Mouse (Mus musculus) thymus, postnatal 14 days (tissue): ENCODE measurements around the gene Tubb4a.

Experiments used
- DNase-seq: peaks from one replicate; pipeline ENCODE4 v3.0.0; 2021

The Tubb4a gene

DNA sequence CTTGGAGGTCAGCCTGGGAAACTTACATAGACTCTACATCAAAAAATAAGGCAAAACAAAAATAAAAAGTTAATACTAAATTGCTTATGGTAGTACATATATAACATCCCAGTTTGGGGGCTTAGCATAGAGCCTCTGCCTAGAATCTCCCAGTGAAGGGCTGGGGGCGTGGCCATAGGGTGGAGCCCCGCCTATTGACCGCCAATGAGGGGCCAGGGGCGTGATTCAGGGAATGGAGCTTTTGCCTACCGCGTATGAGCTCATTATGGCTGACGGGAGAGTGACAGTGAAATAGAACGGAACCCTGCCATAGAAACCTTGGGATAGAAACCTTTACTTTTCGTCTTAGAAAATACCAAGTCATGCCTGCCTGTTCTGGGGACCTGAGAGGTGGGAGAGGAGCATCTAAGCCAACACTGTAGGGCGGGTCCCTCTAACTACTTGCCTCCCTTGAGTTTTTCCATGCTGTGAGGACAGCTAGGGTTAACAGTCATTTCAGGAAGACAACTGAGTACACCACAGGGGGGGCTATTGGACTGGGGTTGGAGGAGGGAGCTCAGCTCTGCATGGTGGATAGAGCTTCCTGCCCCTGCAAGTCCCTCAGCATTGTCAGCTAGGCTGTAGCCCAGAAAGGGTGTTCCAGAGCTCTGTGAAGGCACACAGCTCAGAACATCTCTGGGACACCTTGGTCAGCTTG lies 12.2 kb upstream of the Tubb4a start:
- peak; percentile 48 for DNase-seq

DNA sequence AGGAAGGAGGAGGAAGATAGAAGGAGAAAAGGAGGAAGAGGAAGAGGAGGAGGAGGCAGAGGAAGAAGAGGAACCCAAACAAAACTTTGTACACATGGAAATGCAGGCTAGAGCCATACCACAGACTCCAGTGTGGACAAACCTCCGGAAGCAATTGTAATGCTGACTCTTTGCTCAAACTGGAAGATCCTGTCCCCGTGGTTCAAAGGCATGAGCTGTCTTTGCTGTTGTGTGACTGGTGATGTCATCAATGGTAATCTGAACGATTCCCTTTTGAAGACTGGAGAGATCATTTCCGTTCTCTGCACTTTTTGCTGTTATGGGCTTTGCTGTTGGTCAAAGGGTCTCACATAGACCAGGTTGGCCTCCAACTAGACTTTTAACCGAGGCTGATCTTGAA lies 10.7 kb upstream of the Tubb4a start:
- no peak for DNase-seq

DNA sequence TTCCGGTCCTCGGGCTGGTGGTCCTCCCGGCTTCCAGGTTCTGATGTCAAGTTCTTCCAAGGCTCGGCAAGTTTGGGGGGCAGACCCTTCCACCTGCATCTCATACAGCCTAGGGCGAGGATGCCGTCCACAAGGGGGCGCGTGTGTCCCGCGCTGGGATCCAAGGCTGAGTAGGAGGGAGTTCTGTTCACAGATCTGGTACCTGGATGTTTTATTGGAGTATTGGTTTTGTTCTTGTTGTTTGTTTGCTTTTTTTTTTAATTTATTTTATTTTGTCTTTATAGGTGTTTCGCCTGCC lies 9.0 kb upstream of the Tubb4a start:
- DNase-seq = peak; percentile 93

DNA sequence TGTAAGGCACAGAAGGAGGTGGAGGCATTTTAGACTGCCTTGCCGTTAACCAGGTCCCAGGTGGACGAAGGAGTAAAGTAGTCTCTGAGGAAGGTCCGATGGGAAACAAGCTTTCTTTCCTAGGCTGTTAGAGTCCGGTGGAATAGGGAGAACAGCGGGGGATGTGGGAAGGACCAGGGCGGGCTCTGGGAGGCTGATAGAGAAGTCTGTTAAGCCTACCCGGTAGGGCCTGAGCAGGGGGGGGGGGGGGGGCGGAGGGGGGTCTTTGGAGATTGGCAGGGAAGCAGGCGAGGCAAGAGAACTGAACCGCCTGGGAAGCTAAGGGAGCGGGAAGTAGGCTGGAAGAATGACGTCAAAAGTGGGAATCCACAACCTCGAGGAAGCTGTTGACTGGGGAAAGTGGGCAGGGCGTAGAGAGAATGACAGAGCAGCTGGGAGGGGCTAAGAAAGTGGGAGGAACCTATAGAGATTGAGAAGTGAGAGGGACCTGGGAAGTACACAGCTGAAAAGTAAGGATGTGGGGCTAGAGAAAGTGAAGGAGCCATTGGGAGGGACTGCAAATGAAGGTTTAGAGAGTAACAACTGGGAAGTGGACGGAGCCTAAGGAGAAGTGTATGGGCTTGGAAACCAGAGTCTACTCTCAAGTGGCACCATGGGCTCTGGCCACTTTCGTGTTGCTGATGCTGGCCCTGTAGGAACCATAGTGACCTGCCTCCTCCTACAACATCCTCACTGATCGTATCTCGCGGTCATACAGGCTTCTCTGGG lies 8.5 kb upstream of the Tubb4a start:
- DNase-seq = peak; percentile 50

DNA sequence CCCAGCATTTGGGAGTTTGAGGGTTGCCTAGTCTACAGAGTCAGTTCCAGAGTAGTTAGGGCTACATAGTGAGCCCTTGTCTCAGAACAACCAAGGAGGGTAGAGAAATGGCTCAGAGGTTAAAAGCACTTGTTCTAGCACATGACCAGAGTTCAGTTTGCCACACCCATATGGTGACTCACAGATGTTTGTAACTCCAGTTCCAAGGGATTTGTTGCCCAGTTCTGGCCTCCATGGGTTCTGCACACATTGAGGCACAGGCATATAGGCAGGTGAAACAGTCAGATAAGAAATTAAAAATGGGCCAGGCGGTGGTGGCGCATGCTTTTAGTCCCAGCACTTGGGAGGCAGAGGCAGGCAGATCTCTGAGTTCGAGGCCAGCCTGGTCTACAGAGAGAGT lies 6.6 kb upstream of the Tubb4a start:
- DNase-seq = no peak

DNA sequence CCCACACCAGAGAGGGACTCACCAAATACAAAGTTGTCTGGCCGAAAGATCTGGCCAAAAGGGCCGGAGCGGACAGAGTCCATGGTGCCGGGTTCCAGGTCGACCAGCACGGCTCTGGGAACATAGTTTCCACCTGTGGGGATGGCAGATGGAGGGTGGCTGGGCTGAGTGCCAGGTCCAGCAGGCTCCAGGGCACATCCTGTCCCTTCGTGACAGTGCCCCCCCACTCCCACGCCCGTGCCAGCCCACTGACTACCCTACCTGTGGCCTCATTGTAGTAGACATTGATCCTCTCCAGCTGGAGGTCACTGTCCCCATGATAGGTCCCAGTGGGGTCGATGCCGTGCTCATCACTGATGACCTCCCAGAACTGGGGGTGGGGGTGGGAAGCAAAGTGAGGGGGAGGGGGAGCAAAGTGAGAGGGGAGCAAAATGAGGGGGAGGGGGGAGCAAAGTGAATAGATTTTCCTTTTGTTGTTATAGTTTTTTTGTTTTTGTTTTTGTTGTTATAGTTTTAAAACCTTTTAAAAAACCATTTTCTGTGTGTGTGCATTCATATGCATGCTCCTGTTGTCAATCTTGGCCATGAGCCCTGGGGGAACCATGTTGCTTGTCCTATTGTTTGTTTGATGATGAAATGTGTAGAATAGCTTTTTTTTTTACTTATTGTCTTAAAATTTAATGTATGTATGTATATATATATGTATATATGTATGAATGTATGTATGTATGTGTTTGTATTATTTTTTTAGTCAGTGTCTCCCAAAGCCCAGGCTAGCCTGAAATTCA lies 1.4 kb downstream of the Tubb4a start:
- DNase-seq = no peak

DNA sequence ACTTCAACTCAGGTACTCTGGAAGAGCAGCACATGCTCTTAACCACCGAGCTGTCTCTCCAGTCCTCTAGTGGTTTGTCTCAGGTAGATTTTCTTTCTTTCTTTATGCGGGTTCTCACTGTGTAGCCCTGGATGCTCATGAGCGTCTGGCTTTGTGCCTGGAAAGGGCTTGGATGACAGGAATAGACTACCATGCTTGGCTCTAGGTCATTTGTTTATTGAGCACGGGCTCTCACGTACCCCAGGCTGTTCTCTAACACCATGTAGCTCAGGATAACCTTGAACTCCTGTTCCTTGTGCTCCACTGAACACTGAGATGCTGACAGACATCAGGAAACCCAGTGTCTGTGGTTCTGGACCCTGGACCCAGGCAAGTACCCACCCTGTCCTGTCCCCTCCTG lies 5.1 kb downstream of the Tubb4a start:
- no peak for DNase-seq

DNA sequence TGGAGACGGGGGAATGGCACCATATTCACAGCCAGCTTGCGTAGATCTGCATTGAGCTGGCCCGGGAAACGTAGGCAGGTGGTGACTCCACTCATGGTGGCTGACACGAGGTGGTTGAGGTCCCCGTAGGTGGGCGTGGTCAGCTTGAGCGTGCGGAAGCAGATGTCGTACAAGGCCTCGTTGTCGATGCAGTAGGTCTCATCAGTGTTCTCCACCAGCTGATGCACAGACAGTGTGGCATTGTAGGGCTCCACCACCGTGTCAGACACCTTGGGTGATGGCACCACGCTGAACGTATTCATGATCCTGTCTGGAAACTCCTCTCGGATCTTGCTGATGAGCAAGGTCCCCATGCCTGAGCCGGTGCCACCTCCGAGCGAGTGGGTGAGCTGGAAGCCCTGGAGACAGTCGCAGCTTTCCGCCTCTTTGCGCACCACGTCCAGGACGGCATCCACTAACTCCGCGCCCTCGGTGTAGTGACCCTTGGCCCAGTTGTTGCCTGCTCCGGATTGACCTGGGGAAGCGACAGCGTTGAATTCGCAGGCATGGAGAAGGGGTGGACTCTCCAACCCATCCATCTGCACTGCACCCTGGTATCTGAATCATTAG lies 6.2 kb downstream of the Tubb4a start:
- DNase-seq = no peak

DNA sequence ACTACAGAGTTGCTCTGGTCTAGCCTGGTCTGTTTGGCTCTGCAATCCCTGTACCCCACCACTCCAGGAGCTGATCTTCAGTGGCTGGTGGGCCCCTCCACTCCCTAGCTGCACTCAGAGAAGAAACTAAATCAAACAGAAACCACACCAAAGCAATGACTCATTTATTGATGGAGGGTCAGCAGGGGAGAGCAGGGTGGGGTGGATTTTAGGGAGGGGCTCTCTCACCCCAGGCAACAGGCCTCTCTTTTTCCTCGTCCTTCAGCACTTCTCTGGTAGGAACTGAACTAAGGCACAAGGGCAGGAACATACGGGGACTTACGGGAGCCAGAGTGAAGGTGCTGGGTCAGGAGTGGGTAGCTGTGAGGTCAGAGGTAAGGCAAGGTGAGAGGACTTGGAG lies 7.7 kb downstream of the Tubb4a start:
- DNase-seq = no peak

DNA sequence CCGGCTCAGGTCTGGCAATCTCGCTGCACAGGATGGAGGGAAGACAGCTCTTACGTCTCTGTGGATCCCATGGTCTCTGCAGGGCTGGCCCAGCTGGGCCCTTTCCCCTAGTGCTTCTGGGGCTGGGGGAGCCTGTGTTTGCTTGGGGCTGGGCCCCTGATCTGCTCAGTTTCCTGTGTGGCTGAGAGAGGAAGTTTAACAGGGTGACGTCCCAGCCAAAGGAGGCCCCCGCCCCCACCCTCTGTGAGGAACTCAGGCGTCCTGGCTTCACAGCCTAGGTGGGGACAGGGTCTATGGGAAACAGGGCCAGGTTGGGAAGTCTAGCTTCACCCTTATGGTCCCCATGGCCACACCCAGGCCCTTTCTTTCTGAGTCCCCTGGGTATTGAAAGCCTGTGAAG lies 9.2 kb downstream of the Tubb4a start, which contains the start of gene Dennd1c:
TSS of gene Dennd1c (minus strand) at position 179 of the 400 bp plus-strand sequence.
- peak; percentile 89 for DNase-seq

DNA sequence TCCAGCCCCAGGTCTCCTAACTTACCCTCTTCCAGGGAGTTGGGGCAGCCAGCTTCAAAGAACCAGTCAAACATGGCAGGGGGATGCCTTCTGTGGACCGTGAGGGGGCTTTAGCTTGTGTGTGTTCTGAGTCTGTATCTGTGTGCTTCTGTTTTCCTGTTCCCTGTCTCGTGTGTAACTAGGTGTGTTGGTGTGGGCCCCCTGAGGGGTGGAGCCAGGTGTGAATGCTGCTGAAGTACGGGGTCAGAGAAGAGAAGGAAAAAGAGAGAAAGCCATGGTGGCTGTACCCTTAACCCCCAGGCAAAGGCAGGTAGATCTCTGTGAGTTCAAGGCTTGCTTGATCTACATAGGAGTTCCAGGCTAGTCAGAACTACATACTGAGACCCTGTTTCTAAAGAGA lies 10.7 kb downstream of the Tubb4a start:
- peak; percentile 65 for DNase-seq

DNA sequence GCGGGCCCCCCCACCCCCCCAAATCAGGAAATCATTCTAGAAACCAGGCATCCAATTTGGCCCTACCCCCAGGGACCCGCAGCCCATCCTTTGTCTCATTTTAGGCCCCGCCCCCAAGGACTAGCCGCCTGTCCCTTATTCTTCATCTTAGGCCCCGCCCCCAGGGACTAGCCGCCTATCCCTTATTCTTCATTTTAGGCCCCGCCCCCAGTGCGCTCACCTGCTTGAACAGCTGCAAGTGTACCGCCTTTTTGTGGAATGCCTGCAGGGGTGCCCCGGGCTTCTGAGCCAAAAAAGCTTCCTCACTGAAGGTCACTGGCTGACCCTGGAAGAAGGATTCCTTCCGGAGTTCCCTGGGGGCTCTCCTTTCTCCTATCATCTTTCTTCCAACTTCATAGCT lies 16.9 kb downstream of the Tubb4a start:
- peak; percentile 57 for DNase-seq

DNA sequence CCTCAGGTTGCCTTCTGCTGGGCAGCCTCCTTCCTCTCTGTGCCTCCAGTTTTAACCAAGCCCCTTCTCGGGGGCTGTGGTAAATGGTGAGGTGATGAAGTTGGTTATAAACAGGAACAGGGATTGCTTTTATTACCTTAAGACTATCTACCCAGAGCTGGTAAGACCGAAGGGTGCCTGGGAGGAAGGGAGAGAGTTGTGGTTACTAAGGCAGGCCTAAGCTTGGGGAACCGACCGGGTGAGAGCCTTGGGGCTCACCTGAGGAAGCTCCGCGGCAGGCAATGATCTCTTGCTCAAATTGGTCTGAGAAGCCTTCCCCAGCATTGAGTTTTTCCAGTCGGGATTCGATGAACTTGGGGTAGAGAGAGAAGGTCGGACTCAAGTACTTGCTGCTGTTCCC lies 17.3 kb downstream of the Tubb4a start:
- DNase-seq = no peak

DNA sequence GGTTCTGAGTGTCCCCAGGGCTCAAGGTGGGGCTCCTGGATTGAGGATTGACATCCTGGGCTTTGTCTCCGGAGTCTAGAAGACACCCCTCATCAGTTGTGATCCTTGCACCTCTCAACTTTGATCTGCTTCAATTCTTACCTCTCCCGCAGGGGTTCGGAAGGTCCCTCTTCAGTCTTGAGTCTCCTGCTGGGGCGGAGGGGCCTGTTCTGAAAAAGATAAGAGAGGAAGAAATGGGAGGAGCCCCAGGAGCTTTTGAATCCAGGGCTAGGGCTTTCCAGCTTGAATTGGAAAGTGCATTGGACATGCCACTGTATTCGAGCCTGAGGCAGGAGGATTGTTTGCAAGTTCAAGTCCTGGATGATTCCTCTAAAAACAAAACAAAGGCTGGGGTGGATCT lies 20.7 kb downstream of the Tubb4a start:
- no peak for DNase-seq

DNA sequence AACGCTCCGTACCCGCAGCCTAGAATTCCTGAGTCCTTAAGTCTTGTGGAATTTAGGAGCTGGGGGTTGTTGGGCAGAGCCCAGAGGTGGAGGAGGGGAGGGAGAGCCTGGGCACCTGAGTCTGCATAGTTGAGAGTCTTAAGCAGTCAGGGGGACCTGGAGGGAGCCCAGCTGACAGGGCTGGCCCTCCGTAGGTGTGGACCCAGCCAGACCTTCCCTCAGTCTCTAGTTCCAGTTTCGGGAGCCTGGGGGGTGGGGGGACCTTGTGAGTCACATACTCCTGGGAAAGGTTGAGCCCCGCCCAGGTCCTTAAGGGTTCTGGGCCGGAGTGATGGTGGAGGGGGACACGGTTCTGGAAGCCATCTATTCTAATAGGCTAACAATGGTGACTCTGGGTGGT lies 24.6 kb downstream of the Tubb4a start:
- DNase-seq = no peak

DNA sequence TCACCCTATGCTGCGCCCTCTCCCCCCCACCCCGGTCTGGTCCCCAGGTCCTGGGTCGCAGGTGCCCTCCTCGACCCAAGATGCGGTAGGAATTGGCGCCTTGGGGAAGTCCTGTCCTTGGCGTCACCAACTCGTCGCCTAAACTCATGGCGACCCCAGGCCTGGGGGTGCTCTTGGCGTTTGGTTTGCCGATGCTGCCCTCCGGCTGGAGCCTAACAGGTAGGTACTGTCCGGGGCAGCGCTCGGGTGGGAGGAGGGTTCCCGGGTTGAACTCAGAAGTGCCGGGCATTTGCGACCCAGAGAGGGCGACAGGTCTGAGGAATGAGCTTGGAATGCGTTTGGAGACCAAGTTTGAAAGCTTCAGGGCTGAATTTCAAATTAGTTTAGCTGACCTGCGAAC lies 25.0 kb downstream of the Tubb4a start:
- DNase-seq = no peak

DNA sequence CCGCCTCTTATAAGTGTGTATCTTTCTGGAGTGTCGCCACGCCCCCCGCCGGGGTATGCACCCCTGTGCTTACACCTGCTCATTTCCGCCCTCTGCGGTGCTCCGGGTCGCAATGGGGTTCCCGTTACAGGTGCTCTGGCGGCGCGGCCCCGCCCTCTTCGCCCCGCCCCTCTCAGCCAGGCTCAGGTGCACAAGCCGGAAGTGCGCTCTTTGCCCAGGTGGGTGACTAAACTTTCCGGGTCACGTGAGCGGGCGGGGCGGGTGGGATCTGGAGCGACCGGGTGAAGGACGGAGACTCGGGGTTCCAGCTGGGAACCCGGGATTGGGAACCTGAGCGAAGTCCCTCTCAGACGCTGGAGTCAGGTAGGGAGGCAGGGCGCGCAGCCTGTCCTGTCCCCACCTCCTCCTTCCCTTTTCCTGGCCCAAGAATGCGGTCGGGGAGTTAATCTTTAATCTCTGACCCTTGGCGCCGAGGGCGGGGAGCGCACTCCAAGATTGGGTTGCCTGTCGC lies 25.5 kb downstream of the Tubb4a start:
- peak; percentile 73 for DNase-seq

DNA sequence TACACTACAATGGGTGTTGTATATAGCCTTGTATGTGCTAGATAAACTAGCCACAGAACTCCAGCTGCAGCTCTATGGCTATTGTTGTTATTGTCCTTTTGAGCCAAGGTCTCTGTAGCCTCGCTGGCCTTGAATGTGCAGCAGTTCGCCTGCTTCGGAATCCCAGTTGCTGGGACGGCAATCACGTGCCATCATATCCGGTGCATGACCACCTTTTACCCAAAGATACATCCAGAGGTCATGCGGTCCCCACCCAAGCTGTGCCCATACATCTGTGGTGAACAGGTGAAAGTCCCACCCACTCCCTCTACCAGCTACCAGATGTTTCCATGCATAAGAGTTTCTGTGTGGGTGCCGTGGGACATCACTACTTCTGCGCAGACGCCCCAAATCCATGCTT lies 26.5 kb downstream of the Tubb4a start:
- peak; percentile 32 for DNase-seq

DNA sequence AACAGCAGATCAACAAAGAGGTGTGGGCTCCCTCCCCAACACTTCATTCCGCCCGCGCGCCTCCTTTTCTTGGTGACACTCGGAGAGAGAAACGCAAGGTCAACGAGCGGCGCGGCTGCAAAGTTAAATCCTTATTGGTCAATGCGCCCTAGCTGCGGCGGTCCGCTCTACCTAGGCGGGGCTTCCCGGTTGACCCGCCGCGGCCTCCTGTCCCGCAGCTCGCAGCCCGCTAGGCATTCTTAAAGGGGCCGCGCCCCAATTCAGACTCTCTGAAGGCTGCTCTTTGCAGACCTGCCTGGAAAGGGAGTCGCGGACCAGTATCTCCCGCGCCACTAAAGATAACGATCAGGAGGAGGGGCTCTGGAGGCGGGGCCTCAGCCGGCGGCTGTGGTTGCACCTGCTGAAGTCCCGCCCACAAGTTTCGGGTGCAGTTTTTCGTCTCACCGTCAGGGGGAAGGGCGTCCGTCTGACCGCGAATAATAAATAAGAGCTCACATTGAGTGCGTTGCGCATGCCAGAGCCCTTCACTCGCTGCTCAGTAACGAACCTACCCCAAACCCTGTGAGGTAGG lies 27.3 kb downstream of the Tubb4a start:
- peak; percentile 97 for DNase-seq

DNA sequence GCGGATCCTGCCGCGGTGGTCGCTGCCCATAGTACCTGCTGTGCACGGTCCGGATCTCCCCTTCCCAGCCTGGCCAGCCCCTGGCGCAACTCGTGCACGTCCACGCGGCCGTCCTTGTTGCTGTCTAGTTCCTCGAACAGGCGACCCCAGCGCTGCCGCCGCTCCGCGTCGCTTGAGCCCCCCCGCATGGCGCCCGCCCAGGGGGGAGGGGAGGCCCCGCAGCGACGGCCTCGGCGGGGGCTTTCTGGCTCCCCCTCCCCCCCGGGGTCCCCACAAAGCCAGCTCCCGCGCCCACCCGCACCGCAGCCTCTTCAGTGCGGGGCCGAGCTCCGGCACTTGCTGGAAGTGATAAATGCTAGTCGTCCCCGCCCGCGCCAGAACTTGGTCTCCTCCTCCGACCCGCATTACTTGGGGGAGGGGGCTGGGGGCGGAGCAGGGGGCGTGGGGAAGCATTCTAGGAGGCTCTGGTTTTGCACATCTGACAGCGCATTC lies 28.1 kb downstream of the Tubb4a start, which contains the start of gene Slc25a23:
TSS of gene Slc25a23 (minus strand) at position 378 of the 492 bp plus-strand sequence.
- DNase-seq = peak; percentile 84

DNA sequence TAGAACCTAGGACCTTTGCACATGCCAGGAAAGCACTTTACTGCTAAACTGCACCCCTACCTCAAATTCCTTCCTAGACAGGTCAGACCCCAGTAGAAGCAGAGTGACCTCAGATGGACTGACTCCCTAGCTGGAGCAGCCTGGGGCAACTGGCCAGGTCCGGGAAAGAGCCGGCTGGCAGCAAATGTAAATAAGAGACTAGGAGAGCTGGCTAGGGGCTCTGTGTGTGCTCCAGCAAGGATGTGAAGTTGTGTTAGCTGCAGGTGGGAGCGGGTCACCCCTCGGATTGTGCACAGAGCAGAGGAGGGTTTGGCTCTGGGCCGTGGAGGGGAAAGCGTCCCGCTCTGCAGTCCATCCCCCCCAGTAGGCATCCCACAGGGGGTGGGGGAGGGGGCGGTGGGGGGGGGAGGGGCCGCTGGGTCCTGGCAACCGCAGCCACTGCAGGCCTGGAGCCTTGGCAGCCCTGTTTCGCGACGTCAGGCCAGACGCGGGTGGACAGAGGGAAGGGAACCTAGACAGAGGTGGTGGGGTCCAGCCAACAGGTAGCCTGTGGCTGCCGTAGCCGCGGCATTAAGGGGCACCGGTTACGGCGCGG lies 28.6 kb downstream of the Tubb4a start, which contains the start of gene Crb3:
TSS of gene Crb3 (plus strand) at position 215 of the 595 bp plus-strand sequence.
- peak; percentile 41 for DNase-seq

DNA sequence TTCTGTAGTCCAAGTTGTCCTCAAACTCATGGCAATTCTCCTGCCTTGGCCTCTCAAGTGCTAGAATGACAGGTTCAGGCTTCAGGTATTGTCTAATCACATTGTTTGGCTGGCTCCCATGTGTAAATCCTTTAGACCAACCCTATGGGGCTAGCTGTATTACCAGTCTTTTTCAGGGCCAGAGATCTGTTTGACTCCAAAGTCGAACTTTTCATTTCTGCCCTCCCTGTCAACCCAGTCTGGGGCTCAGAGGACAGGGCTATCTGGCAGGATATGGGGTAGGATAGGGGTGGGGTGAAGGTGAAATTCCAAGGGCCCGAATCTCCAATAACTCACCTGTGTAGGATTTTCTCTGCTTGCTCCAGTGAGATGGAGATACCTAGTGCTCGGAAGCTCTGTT lies 31.3 kb downstream of the Tubb4a start:
- no peak for DNase-seq
